Mouse (Mus musculus) frontal cortex, adult (tissue): ENCODE data around the gene Gm20388.

Experiments
- ATAC-seq: cut with Nextera tagmentation; 2 replicates; pipeline ENCODE4 v1.9.2; 2017; ENCODE audit warnings: mild to moderate bottlenecking, moderate library complexity, mixed read lengths; ENCODE audit not compliant: low TSS enrichment

Gene Gm20388

GRCm38 (mm10) chr8:121706956-121707355 is 1796.3 kb downstream of the Gm20388 start:
- no peak for ATAC-seq

GRCm38 (mm10) chr8:121708406-121708805 is 1797.8 kb downstream of the Gm20388 start:
- no peak for ATAC-seq

- ATAC-seq, result peak; percentile 24; the same call in 1 of the 2 replicates
Measured at GRCm38 (mm10) chr8:121717502-121717901, 1806.9 kb downstream of the Gm20388 start.

GRCm38 (mm10) chr8:121717982-121718425 is 1807.4 kb downstream of the Gm20388 start:
- peak; percentile 92 for ATAC-seq

GRCm38 (mm10) chr8:121718925-121719324 is 1808.3 kb downstream of the Gm20388 start:
- no peak for ATAC-seq

GRCm38 (mm10) chr8:121721072-121721471 is 1810.4 kb downstream of the Gm20388 start:
- ATAC-seq, result no peak

GRCm38 (mm10) chr8:121723846-121724245 is 1813.2 kb downstream of the Gm20388 start:
- no peak for ATAC-seq

- no peak for ATAC-seq
Measured at GRCm38 (mm10) chr8:121727164-121727563, 1816.5 kb downstream of the Gm20388 start.

- no peak for ATAC-seq
Measured at GRCm38 (mm10) chr8:121729323-121729722, 1818.7 kb downstream of the Gm20388 start, which contains the start of gene Jph3. Jph3 (plus strand) TSS chr8:121729623.

GRCm38 (mm10) chr8:121729754-121730153 is 1819.1 kb downstream of the Gm20388 start:
- no peak for ATAC-seq

- no peak for ATAC-seq
Measured at GRCm38 (mm10) chr8:121730170-121730569, 1819.5 kb downstream of the Gm20388 start.

- ATAC-seq, result no peak
Measured at GRCm38 (mm10) chr8:121730646-121731045, 1820.0 kb downstream of the Gm20388 start.

GRCm38 (mm10) chr8:121731060-121731459 is 1820.4 kb downstream of the Gm20388 start:
- ATAC-seq, result no peak

GRCm38 (mm10) chr8:121731471-121732333 is 1821.1 kb downstream of the Gm20388 start:
- ATAC-seq, result peak; percentile 62

- ATAC-seq, result no peak
Measured at GRCm38 (mm10) chr8:121732334-121732665, 1821.7 kb downstream of the Gm20388 start.

- ATAC-seq, result peak; percentile 64
Measured at GRCm38 (mm10) chr8:121734262-121734661, 1823.6 kb downstream of the Gm20388 start.

GRCm38 (mm10) chr8:121736236-121736635 is 1825.6 kb downstream of the Gm20388 start:
- ATAC-seq, result no peak

GRCm38 (mm10) chr8:121740721-121741120 is 1830.1 kb downstream of the Gm20388 start:
- peak; percentile 80; the same call in 1 of the 2 replicates for ATAC-seq

- ATAC-seq, result no peak
Measured at GRCm38 (mm10) chr8:121749501-121749900, 1838.9 kb downstream of the Gm20388 start.

- ATAC-seq, result no peak
Measured at GRCm38 (mm10) chr8:121750512-121750911, 1839.9 kb downstream of the Gm20388 start.

- ATAC-seq, result no peak
Measured at GRCm38 (mm10) chr8:121751407-121751806, 1840.8 kb downstream of the Gm20388 start.

- peak; percentile 60 for ATAC-seq
Measured at GRCm38 (mm10) chr8:121758470-121758869, 1847.8 kb downstream of the Gm20388 start.

GRCm38 (mm10) chr8:121760484-121760883 is 1849.8 kb downstream of the Gm20388 start:
- no peak for ATAC-seq
